Mouse (Mus musculus): ENCODE data around the gene Itgal. TPM values are rescaled to one million over a fixed set of nuclear protein-coding genes. Genes with fewer than 3 reads are reported as not detected.
A peak's percentile ranks its signal among the peaks of the same experiment; 100 is the strongest.

Gene Itgal
- polyA plus RNA-seq, 1 experiment from 2014 or later = 81.6 TPM

DNA sequence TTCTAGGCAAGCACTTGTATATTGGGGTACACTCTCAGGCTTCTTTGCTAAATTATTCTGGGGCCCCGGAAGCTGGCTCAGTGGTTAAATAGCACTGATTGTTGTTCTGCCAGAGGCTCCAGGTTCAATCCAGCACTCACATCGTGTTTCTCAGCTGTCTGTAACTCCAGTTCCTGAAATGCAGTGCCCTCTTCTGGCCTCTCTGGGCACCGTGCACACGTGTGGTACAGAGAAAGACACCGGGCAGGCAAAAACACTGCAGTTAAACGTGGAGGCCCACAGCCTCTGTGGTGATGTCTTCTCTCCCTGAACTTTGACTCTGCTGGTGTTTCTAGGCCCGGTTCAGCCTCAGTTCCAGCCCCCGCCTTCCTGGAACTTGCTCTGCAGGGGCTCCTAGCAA, 17.7 kb upstream of the Itgal start:
- peak; percentile 84 for DNase-seq (ENCODE audit: low spot score)

DNA sequence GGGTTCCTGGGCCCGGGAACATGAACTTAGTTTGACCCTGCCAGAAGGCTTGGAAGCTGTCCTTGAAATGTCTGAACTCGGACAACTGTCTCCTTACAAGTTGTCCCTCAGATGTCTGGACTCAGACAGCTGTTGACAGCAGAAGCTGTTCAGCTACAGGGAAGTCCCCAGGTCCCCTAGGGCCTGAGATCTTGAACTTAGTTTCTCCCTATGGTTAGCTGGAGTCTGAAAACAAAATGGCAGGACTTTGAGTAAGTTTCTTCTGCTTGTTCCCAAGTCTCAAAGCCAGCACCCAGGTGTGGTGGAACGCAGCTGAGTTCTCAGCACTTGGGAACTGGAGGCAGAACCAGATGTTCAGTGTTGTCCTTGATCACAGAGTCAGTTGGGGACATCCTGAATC, 16.0 kb upstream of the Itgal start:
- DNase-seq (ENCODE audit: low spot score) = peak; percentile 70

DNA sequence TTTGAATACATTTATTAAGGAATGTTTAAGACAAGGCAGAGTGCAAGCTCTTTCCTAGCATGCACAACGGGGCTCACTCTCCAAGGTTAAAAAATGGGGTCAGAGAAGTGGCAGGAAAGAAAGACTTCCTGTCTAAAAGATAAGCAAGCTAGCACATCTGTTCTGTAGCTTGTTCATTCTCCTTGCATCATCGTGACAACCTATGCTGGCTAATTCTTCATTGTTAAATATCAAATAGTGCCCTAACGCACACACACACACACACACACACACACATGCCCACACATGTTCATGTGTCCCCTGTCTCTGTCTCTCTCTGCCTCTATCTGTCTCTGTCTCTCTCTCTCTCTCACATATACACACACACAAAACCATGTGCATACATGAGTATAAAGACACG, 14.9 kb upstream of the Itgal start:
- peak; percentile 60 for DNase-seq (ENCODE audit: low spot score)

DNA sequence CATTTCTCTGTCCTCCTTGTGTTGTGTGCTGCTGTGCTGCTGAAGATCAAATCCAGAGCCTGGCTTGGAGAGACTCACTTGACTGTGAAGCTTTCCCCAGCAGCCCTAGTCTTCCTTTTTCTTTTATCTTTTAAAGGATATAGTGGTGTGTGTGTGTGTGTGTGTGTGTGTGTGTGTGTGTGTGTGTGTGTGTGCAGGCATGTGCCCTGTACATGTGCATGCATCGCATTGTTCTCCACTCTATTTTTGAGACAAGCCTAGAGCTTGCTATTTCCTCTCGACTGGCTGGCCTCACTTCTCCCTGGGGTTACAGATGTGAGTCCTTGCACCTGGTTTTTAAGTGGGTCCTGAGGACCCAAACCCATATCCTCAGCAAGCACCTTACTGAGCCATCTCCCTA, 13.9 kb upstream of the Itgal start:
- peak; percentile 44 for DNase-seq (ENCODE audit: low spot score)

- peak; percentile 85 for DNase-seq (ENCODE audit: low spot score)
Observed at GRCm38 (mm10) chr7:127285154-127285553, 10.9 kb upstream of the Itgal start.

GRCm38 (mm10) chr7:127287940-127288339, 8.1 kb upstream of the Itgal start:
- DNase-seq (ENCODE audit: low spot score) = peak; percentile 74

DNA sequence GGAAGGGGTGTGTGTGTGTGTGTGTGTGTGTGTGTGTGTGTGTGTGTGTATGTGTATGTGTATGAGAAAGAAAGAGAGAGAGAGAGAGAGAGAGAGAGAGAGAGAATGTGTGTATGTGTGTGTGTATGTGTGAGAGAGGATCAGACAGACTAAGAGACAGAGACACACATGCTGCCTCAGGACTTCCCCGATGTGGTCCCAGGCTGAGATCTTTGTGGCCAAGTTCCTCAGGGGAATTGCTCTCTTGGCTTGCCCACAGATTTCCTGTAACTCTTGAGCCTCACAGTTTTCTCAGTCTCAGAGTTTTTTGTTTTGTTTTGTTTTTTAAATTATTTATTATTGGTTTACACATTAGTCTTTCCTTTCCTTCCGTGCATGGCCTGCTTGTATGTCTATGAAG, 6.8 kb upstream of the Itgal start:
- no peak for DNase-seq (ENCODE audit: low spot score)

- no peak for DNase-seq (ENCODE audit: low spot score)
Observed at GRCm38 (mm10) chr7:127290142-127290541, 5.9 kb upstream of the Itgal start.

DNA sequence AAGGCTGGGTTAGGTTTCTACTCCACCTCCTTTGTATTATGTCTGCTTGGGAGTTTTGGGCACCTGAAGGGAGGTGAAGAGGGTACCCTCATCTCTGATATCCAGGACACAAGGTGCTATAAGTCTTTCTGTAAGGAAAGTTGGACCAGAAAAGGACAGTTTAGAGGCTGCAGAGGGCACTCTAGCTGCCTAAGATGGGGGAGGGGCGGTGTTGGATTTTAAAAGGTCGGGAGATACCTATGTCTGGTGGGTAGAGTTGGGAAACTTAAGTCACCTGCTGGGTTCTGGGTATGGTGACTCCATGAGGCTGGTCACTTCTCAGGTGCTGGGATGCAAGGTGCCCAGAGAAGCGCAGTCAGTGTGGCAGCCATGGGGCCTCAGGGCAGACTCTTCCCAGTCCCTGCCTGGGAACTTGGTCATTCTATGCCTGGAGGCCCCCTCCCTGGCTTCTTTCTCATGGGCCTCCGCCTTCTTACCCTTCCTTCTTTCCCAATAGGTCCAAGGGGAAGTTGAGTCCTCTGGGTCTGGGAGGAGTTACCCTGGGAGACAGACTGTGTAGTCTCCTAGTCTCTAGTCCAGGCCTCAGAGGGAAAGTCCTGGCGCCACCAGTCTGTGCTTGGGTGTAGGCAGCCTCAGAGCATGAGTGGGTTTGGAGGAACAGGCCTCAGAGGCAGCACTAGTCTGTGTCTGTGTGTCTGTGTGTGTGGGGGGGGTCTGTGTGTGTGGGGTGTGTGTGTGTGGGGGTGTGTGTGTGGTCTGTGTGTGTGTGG, 911 bp downstream of the Itgal start:
- no peak for DNase-seq (ENCODE audit: low spot score)

DNA sequence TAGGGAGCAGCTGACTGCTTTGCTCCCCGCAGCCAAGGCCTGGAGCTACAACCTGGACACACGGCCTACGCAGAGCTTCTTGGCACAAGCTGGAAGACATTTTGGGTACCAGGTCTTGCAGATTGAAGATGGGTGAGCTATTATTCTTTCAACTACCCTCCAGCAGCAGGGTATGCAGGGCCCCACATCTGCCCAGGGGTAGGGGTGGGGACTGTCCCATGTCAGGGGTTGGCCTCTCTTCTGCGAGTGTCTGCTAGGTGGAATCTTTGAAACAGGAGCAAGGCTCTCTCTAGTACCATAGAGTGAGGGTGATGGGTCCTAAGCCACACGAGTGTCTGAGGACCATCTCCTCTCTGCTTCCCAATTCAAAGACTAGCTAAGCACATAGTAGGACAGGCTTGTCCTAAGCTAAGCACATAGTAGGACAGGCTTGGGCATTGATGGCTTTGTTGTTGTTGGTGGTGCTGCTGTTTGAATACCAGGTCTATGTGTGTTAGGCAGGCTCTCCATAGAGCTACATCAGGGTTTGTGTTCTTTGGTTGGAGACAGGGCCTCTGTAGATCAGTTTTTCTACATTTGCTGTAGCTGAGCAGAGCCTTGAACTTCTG, 1.6 kb downstream of the Itgal start:
- DNase-seq (ENCODE audit: low spot score) = no peak

- DNase-seq (ENCODE audit: low spot score) = peak; percentile 54
Observed at GRCm38 (mm10) chr7:127308431-127308830, 12.4 kb downstream of the Itgal start.

- peak; percentile 73 for DNase-seq (ENCODE audit: low spot score)
Observed at GRCm38 (mm10) chr7:127308887-127309286, 12.8 kb downstream of the Itgal start.

GRCm38 (mm10) chr7:127309951-127310350, 13.9 kb downstream of the Itgal start:
- DNase-seq (ENCODE audit: low spot score) = no peak

GRCm38 (mm10) chr7:127313912-127314311, 17.9 kb downstream of the Itgal start:
- DNase-seq (ENCODE audit: low spot score) = no peak

DNA sequence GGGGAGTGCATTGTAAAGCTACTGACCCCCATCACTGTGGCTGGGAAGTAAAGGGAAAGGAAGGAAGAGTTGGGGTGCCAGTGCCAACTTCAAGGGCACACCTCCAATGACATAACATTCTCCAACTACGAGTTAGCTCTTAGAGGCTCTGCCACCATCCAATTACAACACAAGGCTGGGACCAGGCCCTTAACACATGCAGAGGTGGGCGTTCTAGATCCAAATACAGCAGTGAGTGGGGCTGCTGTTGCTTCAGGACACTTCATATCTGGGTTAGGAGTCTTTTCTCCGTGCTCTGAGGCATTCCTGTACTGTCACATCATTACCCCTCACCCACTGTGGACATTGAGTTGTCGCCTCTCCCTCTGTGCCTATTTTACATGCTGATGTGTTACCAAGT, 25.0 kb downstream of the Itgal start:
- no peak for DNase-seq (ENCODE audit: low spot score)

- DNase-seq (ENCODE audit: low spot score) = no peak
Observed at GRCm38 (mm10) chr7:127322085-127322484, 26.0 kb downstream of the Itgal start.

GRCm38 (mm10) chr7:127324944-127325343, 28.9 kb downstream of the Itgal start:
- DNase-seq (ENCODE audit: low spot score) = no peak

- DNase-seq (ENCODE audit: low spot score) = no peak
Observed at GRCm38 (mm10) chr7:127325550-127325949, 29.5 kb downstream of the Itgal start.

GRCm38 (mm10) chr7:127326685-127327084, 30.6 kb downstream of the Itgal start:
- DNase-seq (ENCODE audit: low spot score) = no peak

- no peak for DNase-seq (ENCODE audit: low spot score)
Observed at GRCm38 (mm10) chr7:127333240-127333639, 37.2 kb downstream of the Itgal start.

- DNase-seq (ENCODE audit: low spot score) = no peak
Observed at GRCm38 (mm10) chr7:127335604-127336003, 39.5 kb downstream of the Itgal start.

DNA sequence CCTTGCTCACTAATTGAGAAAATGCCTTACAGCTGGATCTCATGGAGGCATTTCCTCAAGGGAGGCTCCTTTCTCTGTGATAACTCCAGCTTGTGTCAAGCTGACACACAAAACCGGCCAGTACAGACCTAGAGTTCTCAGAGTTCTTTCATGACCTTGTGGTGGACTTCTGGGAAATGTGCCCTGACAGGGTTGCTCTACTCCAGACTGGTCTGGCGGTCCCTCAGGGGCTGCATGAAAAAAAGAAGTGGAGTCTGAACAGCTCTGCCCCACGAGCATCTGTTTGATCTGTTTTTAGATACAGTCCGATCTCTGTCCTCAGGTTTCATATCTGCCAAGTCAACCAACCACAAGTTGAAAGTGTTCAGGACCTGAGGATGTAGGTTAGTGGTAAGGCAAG, 41.6 kb downstream of the Itgal start:
- DNase-seq (ENCODE audit: low spot score) = no peak

GRCm38 (mm10) chr7:127341356-127341755, 45.3 kb downstream of the Itgal start:
- no peak for DNase-seq (ENCODE audit: low spot score)
